Mouse (Mus musculus): ENCODE results near the gene Abi3. TPM values are rescaled to one million over a fixed set of nuclear protein-coding genes. Genes with fewer than 3 reads are reported as not detected.
A peak's percentile ranks its signal among the peaks of the same experiment; 100 is the strongest.
"Not testable (repeated sequence)": the region's sequence is repeated elsewhere in the genome, so short reads cannot be mapped to it uniquely, and the experiment has no call there.

Abi3 gene
- total RNA-seq (2021), result 10 to 100 TPM; 16.7 to 19.5 TPM

DNA sequence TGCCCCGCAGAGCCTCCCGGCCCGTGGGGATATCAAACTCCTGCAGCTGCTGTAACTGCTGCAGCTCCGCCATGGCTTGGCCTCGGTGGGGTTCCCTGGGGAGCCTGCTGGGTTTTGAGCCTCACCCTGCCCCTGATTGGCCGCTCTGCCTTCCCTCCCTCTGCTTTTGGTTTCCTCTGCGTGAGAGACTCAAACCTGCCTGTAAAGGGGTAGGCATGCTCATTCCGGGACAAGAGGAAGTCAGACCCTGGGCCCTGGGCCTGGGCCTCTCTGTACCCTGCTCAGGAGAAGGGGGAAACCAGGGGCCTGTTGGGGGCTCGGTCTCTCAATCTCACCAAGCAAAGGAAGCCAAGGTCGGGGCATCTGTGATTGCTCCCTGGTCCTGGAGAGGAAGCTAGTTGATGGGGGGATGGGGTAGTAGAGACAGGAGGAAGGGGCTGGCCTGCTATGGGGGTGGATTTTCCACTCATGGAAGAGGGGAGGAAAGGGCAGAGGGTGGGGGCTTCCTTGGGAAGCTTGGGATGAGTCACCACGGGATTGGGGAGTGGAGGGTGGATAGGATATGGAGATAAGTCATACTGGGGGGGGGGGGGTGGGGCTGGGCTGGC, at the start of gene Abi3:
Gene Abi3, minus strand, starts transcription at position 403 of the 608 bp plus-strand sequence.
- DNase-seq, result peak; percentile 59

DNA sequence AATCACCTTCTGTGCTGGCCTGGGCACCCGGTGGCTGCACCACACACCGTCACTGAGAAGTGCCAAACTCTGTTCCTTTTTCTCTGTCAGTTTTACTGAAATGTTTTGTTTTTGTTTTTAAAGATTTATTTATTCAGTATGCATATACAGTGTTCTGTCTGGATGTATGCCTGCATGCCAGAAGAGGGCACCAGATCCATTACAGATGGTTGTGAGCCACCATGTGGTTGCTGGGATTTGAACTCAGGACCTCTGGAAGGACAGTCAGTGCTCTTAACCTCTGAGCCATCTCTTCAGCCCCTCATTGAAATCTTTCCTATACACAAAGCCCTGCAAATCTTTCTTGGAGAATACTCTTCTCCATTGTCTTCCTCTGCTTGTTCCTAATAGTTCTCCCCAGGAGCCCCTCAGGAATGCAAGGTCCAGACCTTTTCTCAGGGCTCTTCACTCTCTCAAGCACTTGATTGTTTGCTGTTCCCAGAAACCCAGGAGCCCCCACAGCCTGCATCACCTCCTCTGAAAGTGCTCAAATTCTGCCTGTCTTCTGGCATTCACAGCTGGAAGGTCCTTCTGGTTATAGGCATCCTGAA, 48.3 kb upstream of the Abi3 start:
- DNase-seq, result no peak

DNA sequence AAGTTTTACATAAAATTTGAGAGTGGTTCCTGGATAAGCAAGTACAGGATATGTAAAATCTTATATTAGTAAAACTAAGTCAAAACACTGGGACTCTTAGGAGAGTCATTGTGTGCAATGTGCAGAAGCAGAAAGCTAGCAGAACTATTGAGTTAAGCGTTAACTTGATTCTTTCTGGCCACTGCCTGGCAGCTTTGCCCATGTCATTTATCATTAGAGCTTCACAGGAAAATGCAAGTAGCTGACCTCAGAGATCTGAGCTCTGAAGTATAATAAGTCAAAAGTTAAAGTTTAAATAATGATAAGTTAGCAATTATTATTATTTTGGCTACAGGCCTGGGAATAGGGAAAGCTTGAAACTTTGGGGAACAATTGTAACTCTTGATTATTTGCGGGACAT, 37.6 kb upstream of the Abi3 start:
- not testable (repeated sequence) for DNase-seq

DNA sequence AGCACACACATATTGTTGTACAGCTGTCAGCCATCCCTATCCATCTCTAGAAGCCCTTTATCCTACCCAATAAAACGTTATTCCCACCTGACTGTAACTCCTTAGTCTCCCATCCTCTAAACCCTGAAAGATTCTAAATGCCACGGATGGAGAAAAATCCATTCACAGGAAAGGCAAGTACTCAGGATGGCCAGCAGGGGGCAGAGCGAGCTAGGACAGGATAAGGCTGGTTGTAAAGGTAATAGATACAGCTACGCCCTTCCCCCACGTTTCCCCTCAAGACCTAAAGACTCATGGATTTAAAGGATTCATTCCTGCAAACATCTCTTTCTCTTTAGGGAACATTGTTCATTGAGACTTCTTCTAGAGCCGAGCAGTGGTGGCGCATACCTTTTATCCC, 34.0 kb upstream of the Abi3 start:
- DNase-seq, result peak; percentile 77

DNA sequence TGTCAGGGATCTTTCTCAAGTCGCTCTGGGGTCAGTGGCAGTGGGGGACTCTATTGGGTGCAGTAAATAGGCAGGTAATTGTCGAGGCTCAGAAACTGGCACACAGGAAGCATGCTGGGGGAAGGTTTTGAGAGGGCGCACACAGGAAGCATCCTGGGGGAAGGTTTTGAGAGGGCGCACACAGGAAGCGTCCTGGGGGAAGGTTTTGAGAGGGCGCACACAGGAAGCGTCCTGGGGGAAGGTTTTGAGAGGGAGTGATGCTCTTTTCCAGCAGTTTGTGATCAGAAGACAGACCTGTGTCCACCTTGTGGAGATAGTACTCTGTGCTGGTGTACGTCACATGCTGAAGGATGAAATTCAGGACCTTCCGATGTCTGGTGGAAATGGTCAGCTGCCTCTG, 33.5 kb upstream of the Abi3 start:
- DNase-seq, result no peak

DNA sequence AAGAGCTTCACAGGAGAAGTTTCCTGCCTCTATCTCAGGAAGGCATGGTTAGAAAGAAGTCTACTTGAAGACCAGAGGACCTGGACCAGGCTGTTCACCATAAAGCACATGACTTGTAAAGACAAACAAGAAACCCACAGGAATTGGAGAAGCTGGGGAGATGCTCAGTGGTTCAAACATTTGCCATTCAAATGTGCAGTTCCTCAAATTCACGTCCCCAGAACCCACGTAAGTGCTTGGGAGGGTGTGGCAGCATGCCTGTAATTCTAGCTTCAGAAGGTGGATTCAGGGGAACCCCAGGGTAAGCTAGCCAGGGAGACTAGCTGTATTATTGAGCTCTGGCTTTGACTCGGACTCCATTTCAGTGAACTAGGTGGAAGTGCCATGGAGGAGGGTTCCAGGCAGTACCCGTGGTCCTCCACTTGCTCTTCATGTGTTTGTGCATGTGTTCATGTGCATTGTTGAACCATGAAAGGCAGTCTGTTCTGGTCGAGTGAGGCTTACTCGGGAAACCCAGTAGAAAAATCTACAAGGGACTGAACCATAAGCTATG, 27.7 kb upstream of the Abi3 start:
- no peak for DNase-seq

DNA sequence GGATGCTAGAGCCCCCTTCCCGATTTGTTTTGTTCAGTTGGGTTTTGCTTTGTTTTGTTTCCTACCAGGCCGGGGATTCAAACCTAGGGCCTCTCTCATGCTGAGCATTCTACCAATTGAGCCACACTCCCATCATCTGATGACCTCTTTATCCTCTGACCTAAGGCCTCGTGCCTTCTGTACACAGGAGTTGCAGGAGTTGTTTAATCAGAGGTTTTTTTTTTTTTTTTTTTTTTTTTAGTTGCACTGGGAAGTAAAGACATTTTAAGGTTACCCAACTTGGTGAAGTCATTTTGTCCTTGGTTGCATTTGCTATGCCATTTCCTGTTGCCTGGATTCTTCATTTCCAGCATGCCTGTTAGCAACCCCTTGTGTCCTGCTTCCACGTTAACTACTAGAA, 27.2 kb upstream of the Abi3 start:
- no peak for DNase-seq

DNA sequence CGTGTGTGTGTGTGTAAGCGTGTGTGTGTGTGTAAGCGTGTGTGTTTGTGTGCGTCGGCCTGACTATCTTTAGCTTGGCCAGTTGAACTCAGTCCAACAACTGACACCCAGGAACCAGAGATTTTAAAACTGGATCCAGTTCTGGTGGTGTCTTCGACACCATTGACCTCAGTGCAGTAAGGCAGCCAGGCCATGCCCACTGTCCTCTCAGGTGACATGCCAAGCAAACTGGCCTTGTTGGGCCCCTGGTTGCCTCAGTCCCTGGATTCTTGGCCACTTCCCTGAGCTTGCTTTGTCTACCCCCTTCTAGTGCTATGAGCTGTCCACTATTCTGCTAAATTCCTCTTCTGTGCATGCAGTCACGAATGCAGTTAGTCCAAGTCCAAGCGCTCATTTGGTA, 19.1 kb upstream of the Abi3 start:
- DNase-seq, result no peak

DNA sequence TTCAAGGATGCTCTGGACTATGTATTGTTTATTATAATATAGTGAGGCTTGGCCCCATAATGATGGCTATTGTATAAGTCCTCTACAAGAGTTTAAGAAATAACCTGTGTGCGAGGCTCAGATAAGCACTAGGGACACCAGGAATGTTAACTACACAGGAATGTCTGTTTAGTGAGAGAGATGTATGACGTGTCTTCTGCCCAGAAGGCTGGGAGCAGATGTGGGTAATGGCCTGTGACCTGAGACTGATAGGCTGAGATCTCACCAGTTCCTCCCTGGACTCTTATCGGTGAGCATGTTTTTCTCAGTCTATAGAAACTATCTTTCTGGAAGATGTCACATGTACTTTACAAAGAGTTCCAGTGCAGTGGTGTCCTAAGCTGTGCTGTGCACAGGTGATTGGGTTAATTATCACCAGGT, 17.8 kb upstream of the Abi3 start:
- no peak for DNase-seq

DNA sequence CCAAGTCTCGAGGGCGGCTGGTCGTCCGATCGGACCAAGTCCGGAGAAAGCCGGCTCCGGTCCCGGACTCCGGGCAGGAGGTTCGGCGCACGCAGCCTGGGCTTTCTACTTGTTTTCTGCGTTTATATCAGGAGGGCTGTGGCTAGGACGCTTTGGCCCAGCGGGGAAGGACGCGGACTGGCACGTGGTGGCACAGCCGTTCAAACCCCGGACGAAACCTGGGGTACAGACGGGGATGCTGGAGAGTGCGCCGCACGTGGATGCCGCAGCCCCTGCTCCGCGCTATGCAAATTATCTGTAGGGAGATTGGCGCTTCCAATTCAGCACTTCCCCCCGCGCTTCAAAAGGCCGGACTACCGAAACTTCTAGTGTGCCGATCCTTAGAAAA, 17.2 kb upstream of the Abi3 start:
- DNase-seq, result no peak

DNA sequence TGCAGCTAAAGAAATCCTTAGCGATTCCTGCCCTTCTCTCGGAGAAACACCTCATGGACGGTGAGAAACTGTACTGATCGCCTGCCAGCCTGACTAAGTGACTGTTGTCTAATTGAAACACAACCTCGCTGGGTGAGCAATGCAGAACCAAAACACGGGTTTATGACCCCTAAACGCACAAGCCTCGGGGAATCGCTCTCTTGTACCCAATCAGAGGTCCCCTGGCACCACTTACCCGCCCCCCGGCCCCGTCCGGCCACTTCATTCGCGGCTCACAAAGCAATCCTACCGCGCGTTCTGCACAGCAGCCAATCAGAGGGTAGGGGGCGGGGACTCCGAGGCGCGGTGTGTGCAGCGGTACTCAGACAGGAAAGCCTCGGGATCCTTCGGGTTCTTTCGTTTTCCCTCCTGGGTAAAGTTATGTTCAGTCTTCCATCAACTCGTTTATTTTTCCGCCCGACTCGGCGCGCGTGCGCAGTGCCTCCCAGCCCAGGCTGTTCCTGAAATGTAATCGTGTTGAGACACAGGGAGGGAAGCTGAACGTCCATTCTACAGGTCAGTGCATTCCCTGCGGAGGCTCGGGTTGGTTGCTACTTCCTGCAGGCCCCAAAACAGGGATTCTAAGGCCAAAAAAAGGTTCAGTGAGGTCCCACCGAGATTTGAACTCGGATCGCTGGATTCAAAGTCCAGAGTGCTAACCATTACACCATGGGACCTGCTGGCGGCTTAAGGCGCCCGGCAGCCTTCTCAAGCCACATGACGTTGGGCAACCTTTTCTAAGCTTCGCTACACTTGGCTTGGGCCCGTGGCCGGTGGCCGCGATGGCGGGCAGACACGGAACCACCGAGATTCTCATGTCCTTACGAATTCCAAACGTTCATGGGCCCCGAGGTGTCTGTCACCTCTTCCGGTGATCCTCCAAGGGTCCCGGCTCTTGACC, 16.5 kb upstream of the Abi3 start:
- DNase-seq, result peak; percentile 97

DNA sequence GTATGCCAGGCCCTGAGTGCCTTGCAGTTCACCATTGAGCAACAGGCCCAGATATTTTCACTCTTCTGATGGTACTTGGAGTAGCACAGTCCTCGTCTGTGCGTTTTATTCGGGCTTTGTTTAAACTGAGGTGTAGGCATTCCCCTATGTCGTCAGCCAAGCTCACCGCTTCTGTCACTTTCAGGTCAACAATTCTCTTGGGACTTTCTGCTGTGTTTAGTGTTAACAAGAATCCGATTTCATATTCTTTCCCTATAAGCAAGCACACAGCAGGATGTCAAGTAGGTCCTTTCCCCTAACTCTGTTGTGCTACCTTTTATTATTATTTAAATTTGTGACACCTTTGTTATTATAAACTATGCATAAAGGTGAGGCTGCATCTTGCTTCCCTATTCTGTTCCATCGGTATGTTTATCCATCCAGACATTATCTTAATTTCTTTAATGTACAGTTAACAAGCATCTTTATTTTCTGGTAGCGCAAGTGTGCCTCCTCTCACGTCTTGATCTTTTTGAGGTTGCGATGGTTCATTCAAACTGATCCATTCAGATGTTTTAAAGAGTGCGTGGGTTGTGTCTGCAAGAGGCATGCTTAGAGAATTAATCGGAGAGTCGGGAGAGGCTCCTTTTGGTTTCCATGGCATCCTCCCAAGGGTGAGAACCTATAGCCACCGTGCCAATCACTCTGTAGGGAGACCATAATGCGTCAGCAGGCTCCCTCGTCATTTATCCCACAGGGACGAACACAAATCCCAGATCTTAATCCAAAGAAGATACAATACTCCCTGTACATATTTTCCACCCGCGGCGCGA, 15.6 kb upstream of the Abi3 start:
- DNase-seq, result no peak

DNA sequence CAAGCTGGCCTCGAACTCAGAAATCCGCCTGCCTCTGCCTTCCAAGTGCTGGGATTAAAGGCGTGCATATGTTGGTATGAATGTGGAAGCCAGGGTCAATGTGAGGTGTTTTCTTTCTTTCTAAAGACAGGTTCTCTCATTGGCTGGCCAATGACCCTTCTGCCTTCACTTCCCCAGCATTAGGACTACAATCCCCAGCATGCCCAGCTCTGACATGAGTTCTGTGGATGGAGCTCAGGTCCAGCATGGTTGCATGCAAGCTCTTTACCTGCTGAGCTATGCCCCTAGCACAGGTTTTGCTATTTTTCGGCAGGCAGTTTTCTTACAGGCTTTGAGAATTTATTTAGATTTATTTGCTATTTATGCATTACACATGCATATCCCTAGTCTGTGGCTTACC, 15.0 kb upstream of the Abi3 start:
- DNase-seq, result no peak

DNA sequence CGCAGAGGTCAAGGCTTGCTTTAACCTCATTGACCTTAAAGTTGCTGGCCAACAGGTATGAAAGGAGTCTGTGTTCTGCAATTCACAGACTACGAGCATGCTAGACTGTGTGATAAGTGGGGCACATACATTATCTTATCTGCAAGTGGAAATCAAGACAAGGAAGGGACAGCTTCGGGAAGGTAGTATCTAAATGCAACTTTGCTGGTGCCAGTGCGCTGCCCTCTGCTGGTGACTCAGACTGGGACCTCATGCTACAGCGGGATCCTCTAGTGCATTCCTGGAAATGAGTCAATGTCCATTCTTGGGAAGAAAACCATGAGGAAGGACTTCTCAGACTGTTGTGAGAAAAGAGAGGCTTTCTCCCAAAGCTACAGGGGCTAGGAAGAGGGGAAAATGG, 11.4 kb upstream of the Abi3 start:
- peak; percentile 77 for DNase-seq

DNA sequence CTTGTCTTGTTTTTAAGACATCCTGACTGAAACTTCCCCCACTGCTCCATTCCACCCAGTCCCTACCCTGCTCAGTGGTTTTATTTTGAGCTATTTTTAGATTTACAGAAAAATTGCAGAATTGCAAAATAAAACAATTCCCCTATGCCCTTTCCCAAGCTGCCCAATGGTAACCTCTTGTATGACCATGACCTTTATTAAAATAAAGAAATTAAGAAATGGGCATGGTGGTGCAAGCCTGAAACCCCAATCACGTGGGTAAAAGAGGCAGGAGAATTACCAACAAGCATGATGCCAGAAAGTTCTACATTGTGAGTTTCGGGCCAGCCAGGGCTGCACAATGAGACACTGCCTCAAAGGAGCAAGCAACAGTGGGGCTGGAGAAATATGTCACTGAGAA, 8.6 kb upstream of the Abi3 start:
- no peak for DNase-seq

DNA sequence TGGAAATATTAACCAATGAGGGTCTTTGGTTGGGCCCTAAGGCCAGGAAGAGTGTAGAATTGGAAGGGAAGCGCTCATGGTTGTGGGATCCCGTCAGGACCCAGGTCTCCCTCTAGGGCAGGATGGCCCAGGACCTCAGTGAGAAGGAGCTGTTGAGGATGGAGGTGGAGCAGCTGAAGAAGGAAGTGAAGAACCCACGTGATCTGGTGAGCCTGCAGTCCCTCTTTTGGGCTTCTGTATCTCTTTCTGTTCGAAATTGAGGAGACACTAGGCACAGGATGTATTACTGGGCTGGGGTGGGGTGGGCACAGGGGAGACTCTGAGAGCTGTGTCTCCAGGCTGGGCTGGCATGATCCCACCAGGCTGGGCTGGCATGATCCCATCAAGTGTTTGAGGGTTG, 2.7 kb upstream of the Abi3 start:
- no peak for DNase-seq

DNA sequence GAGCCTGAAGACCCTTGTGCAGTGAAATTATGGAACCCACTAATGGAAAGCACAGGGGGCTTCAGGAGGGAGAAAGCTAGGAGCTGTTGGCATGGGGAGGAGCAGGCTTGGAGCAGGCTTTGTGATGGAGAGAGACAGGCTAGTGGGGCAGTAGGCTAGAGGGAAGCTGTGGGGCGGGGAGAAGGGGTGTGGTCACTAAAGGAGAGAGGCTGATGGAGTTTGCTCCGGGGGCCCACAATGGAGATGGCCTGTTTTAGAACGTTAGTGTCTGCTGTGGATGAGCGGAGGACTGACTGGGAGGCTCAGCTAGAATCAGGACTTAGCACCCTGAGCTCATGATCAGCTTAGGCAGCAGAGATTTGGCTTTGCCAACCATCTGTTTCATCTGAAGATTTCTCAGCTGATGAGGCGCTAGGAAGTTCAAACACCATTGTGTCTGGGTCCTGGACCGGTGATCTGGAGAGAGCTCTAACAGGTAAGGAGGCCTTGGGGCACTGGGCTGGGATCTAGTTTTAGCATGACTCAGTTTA, 1.2 kb upstream of the Abi3 start:
- DNase-seq, result no peak

DNA sequence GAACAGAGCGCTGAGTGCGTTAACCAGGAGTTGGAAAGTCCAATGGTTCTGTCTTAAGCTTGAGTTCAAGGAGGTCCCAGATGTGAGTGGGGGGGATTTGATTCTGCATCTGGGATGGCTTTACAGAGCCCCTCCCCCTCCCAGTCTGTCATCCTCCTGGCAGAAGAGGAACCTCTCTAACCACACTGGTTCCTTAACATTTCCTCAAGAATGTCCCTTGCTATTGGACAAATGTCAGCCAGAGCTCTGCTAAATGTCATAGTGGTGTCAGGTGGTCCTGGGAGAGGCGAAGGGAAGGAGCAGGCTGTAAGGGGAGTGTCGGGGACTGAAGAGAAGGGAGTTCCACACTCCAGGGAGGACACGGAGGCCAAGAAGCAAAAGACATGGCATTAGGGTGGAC, 677 bp upstream of the Abi3 start:
- DNase-seq, result no peak

DNA sequence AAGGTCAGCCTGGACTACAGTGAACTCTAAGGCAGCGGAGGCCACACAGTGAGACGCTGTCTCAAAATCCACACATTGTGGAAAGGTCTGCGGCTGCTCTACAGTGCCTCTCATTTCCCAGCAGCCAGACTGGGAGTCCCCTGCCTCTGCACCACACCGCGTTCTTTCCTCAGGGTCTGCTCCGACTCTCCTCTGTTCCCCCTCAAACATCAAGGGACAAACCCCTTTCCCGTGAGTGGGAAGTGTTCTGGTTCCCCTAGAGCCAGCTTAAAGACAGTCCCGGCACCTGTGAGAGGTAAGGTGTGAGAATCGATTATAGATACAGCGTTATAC, 812 bp downstream of the Abi3 start:
- no peak for DNase-seq

DNA sequence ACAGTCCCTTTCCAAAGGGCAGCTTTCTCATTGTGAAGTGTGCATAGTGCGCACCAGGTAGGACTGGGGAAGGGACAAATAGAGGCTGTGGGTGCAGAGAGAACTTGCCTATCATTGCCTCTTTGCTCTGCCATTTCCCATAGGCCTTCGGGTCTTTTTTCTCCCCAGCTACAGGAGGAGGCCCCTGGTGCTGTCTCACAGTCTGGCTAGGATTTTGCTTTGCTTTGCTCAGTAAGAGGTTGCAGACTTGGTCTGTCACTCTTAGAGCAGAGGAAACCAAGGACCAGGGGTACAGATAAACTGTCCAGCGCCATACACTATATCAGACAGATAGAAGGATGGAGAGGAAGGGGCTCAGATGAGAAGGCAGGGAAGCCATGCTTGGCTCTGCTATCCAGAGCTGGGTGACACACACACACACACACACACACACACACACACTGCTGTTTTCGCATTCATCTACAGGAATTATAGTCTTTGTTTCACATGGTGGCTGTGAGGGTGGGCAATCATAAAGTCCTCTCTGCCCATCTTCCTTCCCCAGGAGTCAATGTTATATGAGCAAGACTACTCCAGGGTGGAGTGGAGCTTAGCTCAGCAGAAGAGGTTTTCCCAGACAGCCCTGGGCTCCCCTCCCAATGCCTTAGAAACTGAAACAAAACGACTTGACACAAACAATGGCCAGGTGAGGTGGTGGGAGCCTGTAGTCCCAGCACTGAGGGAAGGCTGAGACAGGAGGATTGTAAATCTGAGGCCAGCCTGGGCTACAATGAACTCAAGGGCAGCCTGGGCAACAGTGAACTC, 1.4 kb downstream of the Abi3 start:
- DNase-seq, result no peak

All from heart, postnatal 4 days (tissue).